ENCODE assay signal across 9 mouse cellular contexts in the genomic region with DNA sequence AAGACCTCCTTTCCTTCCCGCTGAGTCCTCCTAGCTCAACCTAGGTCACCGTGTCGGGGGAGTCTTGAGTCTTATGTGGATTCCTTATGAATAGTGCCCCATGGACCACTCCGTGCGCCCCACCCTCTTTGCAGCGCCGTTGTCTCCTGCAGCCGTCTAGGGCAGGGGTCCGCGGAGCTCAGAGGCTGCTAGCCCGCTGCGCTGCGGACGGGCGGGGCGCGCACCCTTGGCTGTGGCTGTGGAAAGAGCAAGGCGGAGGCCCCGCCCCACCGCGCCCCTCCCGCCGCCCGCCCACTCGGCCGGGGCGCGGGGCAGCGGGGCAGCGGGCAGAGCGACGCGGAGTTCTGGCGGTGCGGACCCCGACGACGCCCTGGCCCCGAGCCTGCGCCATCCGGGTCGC. TPM values are rescaled to one million over a fixed set of nuclear protein-coding genes. Genes with fewer than 3 reads are reported as not detected.
DNase-seq lines count a peak whose midpoint lies in the region; ATAC-seq and TF ChIP-seq lines count a peak whose summit lies in the region.
"Had no signal": no experiment of that assay in that cellular context is flagged by ENCODE, and none has a peak within 500 bp of the region (broad histone marks: within the 10 kb centered on the region; RNA-seq: fewer than 3 reads in every experiment).

Gene Col8a2, plus strand, starts transcription at position 302 of the 400 bp plus-strand sequence.

- no peak for TF ChIP-seq CTCF in lung, adult 2 months (IDR thresholded peaks at IDR 0.05; ENCODE audit: insufficient read depth, low read length)
- TF ChIP-seq CTCF in midbrain, postnatal 0 days (IDR thresholded peaks at IDR 0.05), result no peak

- ATAC-seq in granulocyte monocyte progenitor cell, adult 5-6 weeks (replicated peaks; ENCODE audit: poor library complexity, severe bottlenecking), result peak; percentile 58; the same call in 1 of the 2 replicates
- peak; percentile 57 for ATAC-seq in limb, embryonic 13.5 days (ENCODE audit: low FRiP score, low read depth)
- no peak for ATAC-seq in midbrain, postnatal 0 days (ENCODE audit: low FRiP score)
- ATAC-seq: Patski had no signal

- H3K4me2 ChIP-seq in limb, embryonic 13.5 days (replicated peaks), result peak within 1 kb of the TSS; percentile 73
- H3K4me2 ChIP-seq in midbrain, postnatal 0 days (ENCODE audit: low read depth, low read length, poor library complexity, severe bottlenecking), result peak within 1 kb of the TSS; percentile 29

- no peak for TF ChIP-seq POLR2A in lung, adult 2 months (IDR thresholded peaks at IDR 0.05; ENCODE audit: borderline replicate concordance, extremely low read depth, low read depth, low read length)

- DNase-seq in lung, adult 2 months, result no peak
- DNase-seq in lung, postnatal 25 days (ENCODE audit: low spot score), result no peak
- DNase-seq in midbrain, postnatal 0 days (ENCODE audit: low spot score), result no peak
- DNase-seq in cerebellum, adult 9-10 months, result no peak
- DNase-seq in frontal cortex, postnatal 25 days (ENCODE audit: low spot score in 2 of 2), result no peak
- DNase-seq in urinary bladder, postnatal 10 days (ENCODE audit: low spot score), result no peak

- H3K36me3 ChIP-seq in limb, embryonic 13.5 days, result no peaks in the 10 kb centered on the region
- no peaks in the 10 kb centered on the region for H3K36me3 ChIP-seq in midbrain, postnatal 0 days (ENCODE audit: insufficient read depth, low read length)

- peaks cover 66% of the 10 kb centered on the region for H3K27me3 ChIP-seq in limb, embryonic 13.5 days
- H3K27me3 ChIP-seq in midbrain, postnatal 0 days (ENCODE audit: insufficient read depth, low read length), result peaks cover 27% of the 10 kb centered on the region
- H3K27me3 ChIP-seq: Patski had no signal

- H3K4me1 ChIP-seq in lung, adult 2 months (ENCODE audit: control insufficient read depth, insufficient read depth, low read length), result peaks cover 3% of the 10 kb centered on the region; the same call in 1 of the 2 replicates
- H3K4me1 ChIP-seq in limb, embryonic 13.5 days, result peaks cover 67% of the 10 kb centered on the region
- no peaks in the 10 kb centered on the region for H3K4me1 ChIP-seq in midbrain, postnatal 0 days (ENCODE audit: insufficient read depth, low read length)

- H3K9ac ChIP-seq in limb, embryonic 13.5 days, result peak within 1 kb of the TSS; percentile 79
- H3K9ac ChIP-seq in midbrain, postnatal 0 days (replicated peaks; ENCODE audit: low read length, poor library complexity, severe bottlenecking), result no peak within 1 kb of the TSS

- WGBS in lung, adult 2 months, result 3% methylated on average over 42 of the region's 42 CpGs
- WGBS in limb, embryonic 13.5 days, result 2% methylated on average over 39 of the region's 42 CpGs
- WGBS in midbrain, postnatal 0 days, result 4% methylated on average over 25 of the region's 42 CpGs

- peaks cover 6% of the 10 kb centered on the region; the same call in 1 of the 2 replicates for H3K9me3 ChIP-seq in limb, embryonic 13.5 days
- no peaks in the 10 kb centered on the region for H3K9me3 ChIP-seq in midbrain, postnatal 0 days (ENCODE audit: low read length)

- H3K27ac ChIP-seq in limb, embryonic 13.5 days, result peak within 1 kb of the TSS; percentile 55
- H3K27ac ChIP-seq in midbrain, postnatal 0 days (ENCODE audit: low read depth, low read length), result no peak within 1 kb of the TSS

- H3K4me3 ChIP-seq in lung, adult 2 months (replicated peaks; ENCODE audit: extremely low read depth, low read depth, low read length), result peak within 1 kb of the TSS; percentile 12
- peak within 1 kb of the TSS; percentile 59 for H3K4me3 ChIP-seq in limb, embryonic 13.5 days
- peak within 1 kb of the TSS; percentile 23; the same call in 1 of the 2 replicates for H3K4me3 ChIP-seq in midbrain, postnatal 0 days (ENCODE audit: low read depth, low read length)

RNA-seq across cellular contexts. Expression of gene Col8a2, which starts in this region (rescaled TPM):
- 3.5 and 4.4 TPM in 2 replicates for polyA plus RNA-seq in lung, adult 2 months (2012; rRNA removed)
- total RNA-seq in granulocyte monocyte progenitor cell, adult 5-6 weeks (2014; fragmentation: Nextera tagmentation), result not detected in 2 replicates
- not detected in 2 replicates for total RNA-seq in granulocyte monocyte progenitor cell, adult 5-6 weeks (2017)
- 39.8 and 42.7 TPM in 2 replicates for polyA plus RNA-seq in limb, embryonic 13.5 days (2015; fragmentation: Nextera tagmentation; extraction: Ambion mirVana)
- total RNA-seq in midbrain, postnatal 0 days (2014; rRNA removed), result 8.3 and 11.0 TPM in 2 replicates
- 1.3 TPM in 2 replicates for polyA plus RNA-seq in midbrain, postnatal 0 days (2015; fragmentation: Nextera tagmentation; extraction: Ambion mirVana)

Comparison
In these comparisons a context has a peak if more than half of its experiments do, and no peak if none do; other contexts are left out.
1. Peak in ATAC-seq in granulocyte monocyte progenitor cell, adult 5-6 weeks; RNA of the gene not detected or under 1 TPM.